Mouse (Mus musculus): ENCODE measurements around the gene Dnah6.

DNA sequence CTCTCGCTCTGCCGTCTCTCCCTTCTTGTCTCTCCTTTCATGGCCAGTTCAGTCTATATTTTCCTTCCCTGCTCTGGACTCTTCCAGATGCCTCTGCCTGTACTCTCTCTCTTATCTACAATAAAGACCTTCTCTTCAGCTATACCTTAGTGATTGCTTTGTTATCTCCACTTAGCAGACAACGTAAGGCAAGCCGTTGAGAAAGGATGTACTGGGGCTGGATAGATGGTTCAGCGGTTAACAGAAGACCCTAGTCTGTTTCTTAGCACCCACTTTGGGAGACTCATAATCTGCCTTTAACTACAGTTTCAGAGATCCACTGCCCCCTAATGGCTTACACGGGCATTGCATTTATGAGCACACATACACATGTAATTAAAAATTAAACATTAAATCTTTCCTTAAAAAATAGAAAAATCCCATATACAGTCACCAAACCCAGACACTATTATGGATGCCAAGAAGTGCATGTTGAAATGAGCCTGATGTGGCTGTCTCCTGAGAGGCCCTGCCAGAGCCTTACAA is 11.8 kb upstream of the Dnah6 start:
- TF ChIP-seq CTCF (IDR thresholded peaks at IDR 0.05; ENCODE audit: insufficient read depth, low read depth, low read length) = no peak
- no peak for TF ChIP-seq POLR2A (IDR thresholded peaks at IDR 0.05; ENCODE audit: insufficient read depth, low read depth, low read length)

Measured in olfactory bulb, adult 2 months (tissue).